Mouse (Mus musculus): ENCODE data around the gene Isx.

Isx gene

GRCm38 (mm10) chr8:74901765-74902164, 28.8 kb downstream of the Isx start:
- no peak for DNase-seq (ENCODE audit: low spot score)

GRCm38 (mm10) chr8:74903054-74903842, 30.3 kb downstream of the Isx start:
- no peak for DNase-seq (ENCODE audit: low spot score)

GRCm38 (mm10) chr8:74906333-74906732, 33.4 kb downstream of the Isx start:
- no peak for DNase-seq (ENCODE audit: low spot score)

GRCm38 (mm10) chr8:74910708-74911107, 37.7 kb downstream of the Isx start:
- no peak for DNase-seq (ENCODE audit: low spot score)

- DNase-seq (ENCODE audit: low spot score): no peak
These were observed 47.9 kb downstream of the Isx start for GRCm38 (mm10) chr8:74920691-74921421.

- no peak for DNase-seq (ENCODE audit: low spot score)
These were observed 49.0 kb downstream of the Isx start for GRCm38 (mm10) chr8:74921882-74922518.

- no peak for DNase-seq (ENCODE audit: low spot score)
These were observed 55.0 kb downstream of the Isx start for GRCm38 (mm10) chr8:74927940-74928339.

GRCm38 (mm10) chr8:74930731-74931130, 57.8 kb downstream of the Isx start:
- peak; percentile 31 for DNase-seq (ENCODE audit: low spot score)

- DNase-seq (ENCODE audit: low spot score): peak; percentile 37
These were observed 62.3 kb downstream of the Isx start for GRCm38 (mm10) chr8:74935308-74935707.

GRCm38 (mm10) chr8:74936656-74937055, 63.7 kb downstream of the Isx start:
- no peak for DNase-seq (ENCODE audit: low spot score)

GRCm38 (mm10) chr8:74942056-74942455, 69.1 kb downstream of the Isx start:
- no peak for DNase-seq (ENCODE audit: low spot score)
